Mouse (Mus musculus) limb, embryonic 13.5 days (tissue): ENCODE results near the gene Pcca. TPM values are rescaled to one million over a fixed set of nuclear protein-coding genes. Genes with fewer than 3 reads are reported as not detected.

Experiments
- polyA plus RNA-seq: library from polyadenylated mRNA; unstranded; fragments of >200 nt; fragmentation: Nextera tagmentation; extraction: Ambion mirVana; gene quantifications from 2 replicates; pipeline ENCODE4 v1.2.1, GENCODE M21; 2015

Pcca gene
- polyA plus RNA-seq, 1 experiment from 2014 or later = 26.9 TPM

Other genes starting within 250 kb of the Pcca start
- 0.18 and 0.37 TPM in 2 replicates for gene Gm5089, start 83.2 kb upstream of the Pcca start, polyA plus RNA-seq
- 2.3 and 2.6 TPM in 2 replicates for gene Zic5, start 68.6 kb upstream of the Pcca start, polyA plus RNA-seq
- gene Zic2, start 58.9 kb upstream of the Pcca start, polyA plus RNA-seq = 2.8 and 3.2 TPM in 2 replicates
- gene Gm10837, start 43.7 kb upstream of the Pcca start, polyA plus RNA-seq = not detected in 2 replicates